Mouse (Mus musculus) layer of hippocampus, postnatal 10 days (tissue): ENCODE results near the gene Olfr689. TPM values are rescaled to one million over a fixed set of nuclear protein-coding genes. Genes with fewer than 3 reads are reported as not detected.
"Not testable (repeated sequence)": the region's sequence is repeated elsewhere in the genome, so short reads cannot be mapped to it uniquely, and the experiment has no call there.

Experiments used
- DNase-seq, 2 experiments: peaks; one replicate each; pipeline ENCODE4 v3.0.0; 2021; ENCODE audit warnings: low spot score in 2 of 2
- long read RNA-seq: library from polyadenylated mRNA; stranded (forward); transcript quantifications from one replicate; pipeline ENCODE4 v2.0.0, GENCODE M21; 2023
- total RNA-seq, 2 experiments: library from RNA; stranded (reverse); gene quantifications; 2 replicates each; pipeline ENCODE4 v1.2.3; 2021

Olfr689 gene
- not detected for total RNA-seq
- long read RNA-seq, result 0 reads

DNA sequence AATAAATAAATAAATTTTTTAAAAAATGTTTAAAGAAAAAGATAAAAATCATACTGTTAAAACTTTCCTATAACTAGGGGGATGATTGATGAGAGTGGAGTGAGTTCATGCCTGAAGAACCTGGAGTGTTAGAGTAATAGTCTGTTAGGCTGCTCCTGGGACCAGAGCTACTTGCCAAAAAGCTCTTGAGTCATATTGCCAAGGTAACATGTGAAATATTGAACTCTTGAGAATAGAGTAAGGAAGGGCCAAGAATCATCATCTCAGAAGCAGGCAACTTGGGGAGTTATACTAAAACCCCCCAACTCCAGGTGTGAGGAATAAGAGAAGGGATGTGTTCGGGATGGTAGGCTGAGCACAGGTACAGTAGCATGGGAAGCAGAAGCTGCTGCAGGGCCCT, at the start of gene Olfr689:
Olfr689 (plus strand) TSS at position 301 of the 400 bp plus-strand sequence.
- no peak for DNase-seq

- DNase-seq, result no peak
These were observed 38.5 kb upstream of the Olfr689 start for GRCm38 (mm10) chr7:105272426-105272825.

- DNase-seq, result no peak
These were observed 23.2 kb upstream of the Olfr689 start, which contains the start of gene Olfr688 for GRCm38 (mm10) chr7:105287795-105288194. Gene Olfr688, plus strand, starts transcription at chr7:105288095.

- no peak for DNase-seq
These were observed 20.9 kb upstream of the Olfr689 start for GRCm38 (mm10) chr7:105290051-105290450.

DNA sequence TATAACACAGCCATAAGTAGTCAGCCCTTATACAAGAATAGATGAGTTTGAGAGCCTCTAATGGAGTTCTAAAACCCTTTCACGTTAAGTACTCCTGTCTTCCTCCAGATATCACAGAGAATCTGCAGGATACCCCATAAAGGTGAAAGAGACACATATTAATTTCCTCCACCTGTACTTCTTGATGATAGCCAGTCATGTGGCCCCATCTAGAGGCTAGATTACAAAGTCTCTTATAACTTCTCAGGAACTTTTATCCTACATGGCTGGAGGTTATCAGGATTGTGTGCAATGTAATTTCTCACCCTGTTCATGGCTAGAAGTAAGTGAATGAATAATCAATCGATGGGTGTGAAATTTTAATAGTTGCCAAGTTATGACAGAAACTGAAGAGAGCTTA, 14.3 kb downstream of the Olfr689 start:
- no peak for DNase-seq

DNA sequence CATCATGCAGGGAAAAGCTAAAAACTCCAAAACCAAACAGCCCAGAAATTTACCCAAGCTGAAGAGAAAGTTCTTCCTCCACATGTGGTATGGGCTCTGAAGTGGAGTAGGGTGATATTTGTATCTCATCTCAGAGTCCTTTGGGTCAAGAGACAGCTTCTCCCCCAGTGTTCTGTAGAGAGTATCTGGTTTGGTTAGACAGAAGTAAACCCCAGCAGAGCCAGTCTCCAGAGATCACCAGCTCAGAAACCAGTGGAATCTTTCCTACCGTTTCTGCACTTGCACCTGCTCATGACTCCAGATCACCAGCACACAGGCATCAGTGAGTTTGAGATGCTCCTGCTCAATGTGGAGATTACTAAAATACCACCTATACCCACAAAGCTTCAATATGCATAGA, 23.0 kb downstream of the Olfr689 start, which contains the start of gene Olfr690:
Olfr690 (minus strand) TSS at position 101 of the 400 bp plus-strand sequence.
- DNase-seq, result no peak

GRCm38 (mm10) chr7:105342170-105342569, 31.2 kb downstream of the Olfr689 start, which contains the start of gene Olfr691:
Gene Olfr691, minus strand, starts transcription at chr7:105342270.
- no peak for DNase-seq

DNA sequence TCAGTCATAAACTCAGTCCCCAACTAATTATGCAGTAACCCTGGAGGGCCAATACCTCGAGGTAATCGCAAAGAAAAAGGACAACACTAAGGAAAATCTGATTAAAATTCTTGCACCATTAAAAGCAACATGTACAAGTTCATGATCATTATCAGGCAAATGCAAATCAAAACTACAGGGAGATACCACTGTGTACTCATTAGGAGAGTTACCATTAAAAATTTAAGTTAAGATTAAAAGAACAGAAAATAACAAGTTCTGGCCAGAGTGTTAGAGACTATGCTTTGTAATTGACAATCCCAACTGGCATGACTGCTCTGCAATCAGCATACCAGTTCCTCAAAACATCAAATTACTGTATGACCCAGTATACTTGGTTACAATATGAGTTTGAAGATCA, 31.8 kb downstream of the Olfr689 start:
- DNase-seq, result no peak

DNA sequence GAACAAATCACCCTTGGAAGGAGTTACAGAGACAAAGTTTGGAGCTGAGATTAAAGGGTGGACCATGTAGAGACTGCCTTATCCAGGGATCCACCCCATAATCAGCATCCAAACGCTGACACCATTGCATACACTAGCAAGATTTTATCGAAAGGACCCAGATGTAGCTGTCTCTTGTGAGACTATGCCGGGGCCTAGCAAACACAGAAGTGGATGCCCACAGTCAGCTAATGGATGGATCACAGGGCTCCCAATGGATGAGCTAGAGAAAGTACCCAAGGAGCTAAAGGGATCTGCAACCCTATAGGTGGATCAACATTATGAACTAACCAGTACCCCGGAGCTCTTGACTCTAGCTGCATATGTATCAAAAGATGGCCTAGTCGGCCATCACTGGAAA, 45.1 kb downstream of the Olfr689 start:
- DNase-seq, result not testable (repeated sequence)

DNA sequence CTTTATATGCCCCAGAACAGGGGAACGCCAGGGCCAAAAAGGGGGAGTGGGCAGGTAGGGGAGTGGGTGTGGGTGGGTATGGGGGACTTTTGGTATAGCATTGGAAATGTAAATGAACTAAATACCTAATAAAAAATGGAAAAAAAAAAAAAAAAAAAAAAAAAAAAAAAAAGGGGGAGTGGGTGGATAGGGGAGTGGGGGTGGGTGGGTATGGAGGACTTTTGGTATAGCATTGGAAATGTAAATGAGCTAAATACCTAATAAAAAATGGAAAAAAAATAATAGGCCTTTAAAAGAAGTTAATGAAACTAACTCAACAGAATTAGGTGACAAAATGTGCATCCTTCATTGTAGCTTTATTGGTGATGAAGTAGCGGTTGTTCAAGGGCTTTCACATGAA, 45.5 kb downstream of the Olfr689 start:
- DNase-seq, result not testable (repeated sequence)

- no peak for DNase-seq
These were observed 50.7 kb downstream of the Olfr689 start for GRCm38 (mm10) chr7:105361713-105362112.

- DNase-seq, result no peak
These were observed 56.3 kb downstream of the Olfr689 start for GRCm38 (mm10) chr7:105367268-105367667.

DNA sequence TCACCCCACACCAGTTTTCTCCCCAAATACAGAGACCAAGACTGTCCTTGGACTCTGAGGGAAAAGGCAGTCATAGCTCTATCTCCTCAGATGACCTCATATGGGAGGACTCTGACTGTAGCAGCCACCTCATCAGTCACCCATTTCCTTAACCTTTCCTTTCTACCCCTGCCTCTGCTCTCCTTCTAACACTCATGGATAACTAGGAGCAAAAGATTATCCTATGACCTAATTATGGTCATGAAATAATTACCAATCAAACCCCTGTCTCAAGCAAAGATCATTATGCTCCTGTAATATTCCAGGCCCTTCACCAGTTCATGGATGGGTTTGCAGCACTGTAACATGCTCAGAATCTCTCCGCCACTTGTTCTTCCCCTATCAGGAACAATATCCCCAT, 57.0 kb downstream of the Olfr689 start, which contains the start of gene Olfr692:
Olfr692 (plus strand) TSS at position 301 of the 400 bp plus-strand sequence.
- no peak for DNase-seq

- no peak for DNase-seq
These were observed 57.6 kb downstream of the Olfr689 start for GRCm38 (mm10) chr7:105368521-105368920.

Other genes starting within 250 kb of the Olfr689 start
- gene Olfr678, start 246.7 kb upstream of the Olfr689 start, total RNA-seq, result not detected
- gene Olfr679, start 230.0 kb upstream of the Olfr689 start, total RNA-seq, result not detected
- not detected for gene Olfr680-ps1, start 218.3 kb upstream of the Olfr689 start, total RNA-seq
- not detected for gene Olfr681, start 194.3 kb upstream of the Olfr689 start, total RNA-seq
- not detected for gene Olfr683, start 164.2 kb upstream of the Olfr689 start, total RNA-seq
- not detected for gene Olfr684, start 147.5 kb upstream of the Olfr689 start, total RNA-seq
- gene Olfr685, start 125.2 kb upstream of the Olfr689 start, total RNA-seq, result not detected
- gene Olfr686, start 103.7 kb upstream of the Olfr689 start, total RNA-seq, result not detected
- not detected for gene Olfr688, start 23.1 kb upstream of the Olfr689 start, total RNA-seq
- gene Olfr690, start 22.9 kb downstream of the Olfr689 start, total RNA-seq, result under 1 TPM; 0.80 to 0.85 TPM
- gene Olfr691, start 31.1 kb downstream of the Olfr689 start, total RNA-seq, result under 1 TPM; 0.22 to 0.75 TPM
- not detected for gene Olfr692, start 57.1 kb downstream of the Olfr689 start, total RNA-seq
- not detected for gene Gm5901, start 63.9 kb downstream of the Olfr689 start, total RNA-seq
- gene Fam160a2, start 88.9 kb downstream of the Olfr689 start, total RNA-seq, result 10 to 100 TPM; 57.9 to 61.3 TPM
- under 1 TPM; 0.33 to 0.69 TPM for gene Cnga4, start 93.4 kb downstream of the Olfr689 start, total RNA-seq
- gene Cckbr, start 114.6 kb downstream of the Olfr689 start, total RNA-seq, result 10 to 100 TPM; 13.2 to 14.5 TPM
- gene Cavin3, start 171.1 kb downstream of the Olfr689 start, total RNA-seq, result 10 to 100 TPM; 13.7 to 13.8 TPM
- gene Smpd1, start 243.2 kb downstream of the Olfr689 start, total RNA-seq, result 10 to 100 TPM; 87.0 to 89.8 TPM